Mouse (Mus musculus) MEL-GATA-1-ER (cell line): ENCODE measurements around the gene Cfap65.

Source experiments
- DNase-seq: peaks from one replicate; pipeline ENCODE4 v3.0.0-alpha.2; 2012; ENCODE audit warnings: low read depth; ENCODE audit errors: extremely low read depth

Cfap65 gene

GRCm38 (mm10) chr1:74882828-74883227 lies 52.6 kb downstream of the Cfap65 start:
- no peak for DNase-seq

- no peak for DNase-seq
Observed at GRCm38 (mm10) chr1:74882055-74882734, 53.2 kb downstream of the Cfap65 start.

- peak; percentile 7 for DNase-seq
Observed at GRCm38 (mm10) chr1:74880785-74881360, 54.5 kb downstream of the Cfap65 start.

DNA sequence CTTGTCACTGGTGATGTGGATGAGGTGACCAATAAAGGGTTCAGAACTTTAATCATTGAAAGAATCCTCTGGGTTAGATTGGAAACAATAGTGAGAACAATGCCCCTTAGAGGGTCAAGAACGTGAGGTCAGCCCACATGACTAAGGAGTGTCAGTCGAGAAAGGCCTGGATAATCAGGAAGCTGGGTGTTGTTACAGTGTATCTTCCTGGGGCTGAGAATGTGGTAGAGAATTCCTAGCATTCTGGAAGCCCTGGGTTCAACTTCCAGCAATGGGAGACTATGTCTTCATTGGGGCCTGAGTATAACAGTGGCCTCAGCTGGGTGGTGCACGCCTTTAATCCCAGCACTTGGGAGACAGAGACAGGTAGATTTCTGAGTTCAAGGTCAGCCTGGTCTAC lies 58.2 kb downstream of the Cfap65 start:
- DNase-seq, result no peak

DNA sequence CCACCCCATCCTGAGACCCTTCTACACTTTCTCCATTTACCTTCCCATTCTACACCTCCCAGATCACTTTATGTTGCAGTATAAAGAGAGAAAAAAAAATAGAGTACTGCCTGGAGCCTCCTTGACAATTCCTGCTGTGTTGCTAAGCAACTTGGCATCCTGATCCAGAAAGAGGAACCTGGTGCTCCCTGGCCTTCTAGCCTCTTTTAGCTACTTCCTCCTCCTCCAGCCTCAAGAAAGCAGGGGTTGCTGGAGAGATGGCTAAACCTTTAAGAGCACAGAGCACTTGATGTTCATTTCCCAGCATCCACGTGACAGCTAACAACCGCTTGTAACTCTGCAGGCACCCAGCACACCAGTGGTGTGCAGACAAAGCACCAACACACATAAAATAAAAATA lies 63.2 kb downstream of the Cfap65 start:
- DNase-seq, result peak; percentile 36

GRCm38 (mm10) chr1:74861783-74862182 lies 73.6 kb downstream of the Cfap65 start:
- DNase-seq, result no peak

DNA sequence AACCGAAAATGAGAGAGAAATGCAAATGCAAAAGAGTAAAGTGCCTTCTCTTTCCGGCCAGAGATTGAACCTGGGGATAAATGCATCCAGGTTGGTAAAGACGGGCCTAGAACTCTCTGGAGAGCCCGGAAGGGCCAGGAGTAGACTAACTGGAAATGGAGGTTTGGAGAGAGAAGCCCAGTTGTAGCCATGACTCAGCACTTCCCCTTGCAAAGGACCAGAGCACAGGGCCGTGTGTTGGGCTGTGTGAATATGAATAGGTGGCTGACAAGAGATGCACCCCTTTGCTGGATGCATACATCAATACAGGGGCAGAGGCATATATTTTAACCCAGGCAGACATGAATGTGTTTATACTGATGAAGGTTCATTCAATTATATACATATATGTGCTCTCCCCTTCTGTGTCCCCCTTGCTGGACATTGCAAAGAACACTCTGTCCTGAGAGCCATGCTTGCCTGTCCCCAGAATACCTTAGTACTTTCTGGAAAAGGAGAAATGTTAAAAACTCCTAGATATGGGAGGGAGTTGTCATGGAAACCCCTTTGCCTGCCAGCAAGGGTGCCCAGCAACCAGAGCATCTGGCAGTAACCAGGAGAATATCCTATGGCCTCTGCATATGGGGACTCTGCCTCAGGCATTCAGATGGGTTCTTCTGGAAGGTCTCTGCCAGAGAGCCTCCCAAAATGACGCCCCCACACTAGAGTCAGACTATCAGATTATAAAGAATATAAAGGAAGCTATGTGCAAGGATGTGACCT lies 76.0 kb downstream of the Cfap65 start:
- DNase-seq, result no peak

DNA sequence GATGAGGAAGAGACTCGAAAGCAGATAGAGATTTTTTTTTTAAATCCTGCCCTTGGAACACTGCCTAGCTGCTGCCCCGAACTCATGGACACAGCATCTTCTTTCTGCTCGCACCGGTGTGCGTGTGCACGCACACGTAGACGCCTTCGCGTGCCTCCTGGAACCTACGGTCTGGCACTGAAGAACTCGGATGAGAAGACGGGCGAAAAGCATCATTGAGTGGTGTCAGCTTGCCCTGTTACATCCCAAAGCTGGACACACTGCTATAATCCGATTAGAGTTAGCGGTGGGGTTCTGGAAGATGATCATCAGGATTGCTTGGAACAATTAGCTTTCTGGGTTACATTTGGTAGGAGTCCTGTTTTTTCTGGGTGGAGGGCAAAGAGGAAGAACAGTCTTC lies 76.6 kb downstream of the Cfap65 start:
- no peak for DNase-seq

DNA sequence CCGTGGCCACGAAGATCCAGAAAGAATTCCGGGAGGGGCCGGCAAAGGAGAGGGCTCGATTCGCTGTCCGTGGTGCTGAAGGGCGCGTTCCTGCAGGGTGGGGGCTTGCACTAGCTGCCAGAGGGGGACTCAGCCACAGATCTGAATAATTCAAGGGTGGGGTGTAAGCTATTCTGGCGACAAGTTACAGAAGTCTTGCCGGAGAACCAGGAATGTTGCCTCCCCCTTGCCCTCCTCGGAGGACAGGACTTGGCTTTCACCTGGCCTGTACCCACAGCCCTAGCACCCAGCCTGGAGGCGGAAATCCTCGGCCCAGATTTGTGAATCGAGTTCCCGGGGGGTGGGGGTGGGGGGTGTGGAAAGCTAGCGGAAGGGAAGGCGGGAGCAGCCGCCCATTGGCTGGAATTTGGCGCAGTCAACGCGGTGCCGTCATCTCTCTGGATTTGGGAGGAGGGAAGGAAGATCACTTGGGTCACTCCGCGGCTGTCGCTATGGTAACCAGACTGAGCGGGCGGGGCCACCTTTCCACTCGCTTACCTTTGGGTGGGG lies 77.2 kb downstream of the Cfap65 start:
- no peak for DNase-seq

DNA sequence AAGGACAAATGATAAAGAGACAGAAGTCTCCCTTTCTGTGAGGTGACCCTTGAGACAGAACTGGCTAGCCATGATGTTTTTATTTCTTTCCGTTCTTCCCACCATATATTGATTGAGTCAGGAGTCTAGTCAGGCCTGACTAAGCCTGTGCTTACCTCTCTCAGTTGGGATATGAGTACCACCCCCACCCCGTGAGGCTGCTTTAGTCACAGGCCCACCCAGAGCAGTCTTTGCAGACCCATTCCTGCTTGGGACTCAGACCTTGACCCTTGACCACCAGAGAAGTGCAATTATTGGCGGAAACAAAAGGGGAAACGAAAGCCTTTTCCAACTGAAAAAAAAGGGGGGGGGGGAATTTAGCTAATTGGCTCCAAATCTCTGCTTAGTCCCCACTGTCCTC lies 77.7 kb downstream of the Cfap65 start:
- no peak for DNase-seq

- DNase-seq, result no peak
Observed at GRCm38 (mm10) chr1:74857201-74857600, 78.2 kb downstream of the Cfap65 start.

DNA sequence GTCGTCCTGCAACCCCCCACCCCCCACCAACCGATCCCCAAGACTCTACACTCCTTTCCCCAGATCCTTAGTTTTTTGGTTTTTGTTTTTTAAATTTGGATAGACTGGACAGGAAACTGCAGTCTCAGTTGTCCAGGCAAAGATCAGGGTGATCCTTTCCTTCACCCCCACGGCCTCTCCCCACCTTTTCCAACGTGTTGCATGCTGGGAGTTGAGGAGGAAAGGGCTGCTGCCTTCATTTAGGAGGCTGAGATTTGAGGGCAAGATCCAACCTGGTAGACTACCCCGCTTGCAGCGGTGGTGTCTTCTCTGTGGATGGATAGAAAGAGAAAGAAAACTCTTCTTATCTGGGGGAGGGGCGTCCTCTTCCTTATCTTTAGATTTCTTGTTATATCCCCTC lies 78.6 kb downstream of the Cfap65 start:
- DNase-seq, result no peak

DNA sequence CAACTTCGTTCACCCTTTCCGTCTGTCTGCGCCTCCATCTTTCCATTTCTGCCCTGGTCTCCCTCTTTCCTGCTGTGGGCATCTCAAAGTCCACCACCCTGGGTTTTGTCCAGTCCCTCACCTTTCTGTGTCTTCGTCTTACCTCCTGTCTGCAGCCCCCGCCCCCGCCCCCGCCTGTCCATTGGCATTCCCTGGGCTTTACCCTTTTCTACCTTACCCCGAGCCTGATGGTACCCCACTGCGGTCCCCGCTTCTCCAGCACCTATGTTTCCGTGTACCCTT lies 79.0 kb downstream of the Cfap65 start:
- no peak for DNase-seq

DNA sequence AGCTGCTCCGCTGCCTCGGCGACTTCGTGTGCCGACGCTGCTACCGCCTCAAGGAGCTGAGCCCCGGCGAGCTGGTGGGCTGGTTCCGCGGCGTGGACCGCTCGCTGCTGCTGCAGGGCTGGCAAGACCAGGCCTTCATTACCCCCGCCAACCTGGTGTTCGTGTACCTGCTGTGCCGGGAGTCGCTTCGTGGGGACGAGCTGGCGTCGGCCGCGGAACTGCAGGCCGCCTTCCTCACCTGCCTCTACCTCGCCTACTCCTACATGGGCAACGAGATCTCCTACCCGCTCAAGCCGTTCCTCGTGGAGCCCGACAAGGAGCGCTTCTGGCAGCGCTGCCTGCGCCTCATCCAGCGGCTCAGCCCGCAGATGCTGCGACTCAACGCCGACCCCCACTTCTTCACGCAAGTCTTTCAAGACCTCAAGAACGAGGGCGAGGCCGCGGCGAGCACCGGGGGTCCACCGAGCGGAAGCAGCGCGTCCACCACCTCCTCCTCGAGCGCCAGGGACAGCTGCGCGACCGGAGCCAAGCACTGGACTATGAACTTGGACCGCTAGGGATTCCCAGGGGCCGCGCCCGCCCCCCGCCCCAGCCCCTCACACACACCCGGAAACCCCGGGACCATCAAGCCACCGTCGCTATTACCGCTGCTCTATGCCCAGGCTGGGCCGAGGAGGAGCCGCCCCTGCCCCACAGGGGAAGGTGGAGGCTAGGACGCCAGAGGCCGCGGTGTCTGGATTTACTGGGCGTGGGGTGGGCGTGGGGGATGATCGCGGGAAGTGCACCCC lies 79.6 kb downstream of the Cfap65 start:
- no peak for DNase-seq

DNA sequence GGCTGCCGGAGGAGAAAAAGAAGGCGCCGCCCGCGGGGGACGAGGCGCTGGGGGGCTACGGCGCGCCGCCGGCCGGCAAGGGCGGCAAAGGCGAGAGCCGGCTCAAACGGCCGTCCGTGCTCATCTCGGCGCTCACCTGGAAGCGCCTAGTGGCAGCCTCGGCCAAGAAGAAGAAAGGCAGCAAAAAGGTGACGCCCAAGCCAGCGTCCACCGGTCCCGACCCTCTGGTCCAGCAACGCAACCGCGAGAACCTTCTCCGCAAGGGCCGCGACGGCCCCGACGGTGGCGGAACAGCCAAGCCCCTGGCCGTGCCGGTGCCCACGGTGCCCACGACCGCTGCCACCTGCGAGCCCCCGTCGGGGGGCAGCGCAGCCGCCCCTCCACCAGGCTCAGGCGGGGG lies 80.2 kb downstream of the Cfap65 start:
- no peak for DNase-seq

DNA sequence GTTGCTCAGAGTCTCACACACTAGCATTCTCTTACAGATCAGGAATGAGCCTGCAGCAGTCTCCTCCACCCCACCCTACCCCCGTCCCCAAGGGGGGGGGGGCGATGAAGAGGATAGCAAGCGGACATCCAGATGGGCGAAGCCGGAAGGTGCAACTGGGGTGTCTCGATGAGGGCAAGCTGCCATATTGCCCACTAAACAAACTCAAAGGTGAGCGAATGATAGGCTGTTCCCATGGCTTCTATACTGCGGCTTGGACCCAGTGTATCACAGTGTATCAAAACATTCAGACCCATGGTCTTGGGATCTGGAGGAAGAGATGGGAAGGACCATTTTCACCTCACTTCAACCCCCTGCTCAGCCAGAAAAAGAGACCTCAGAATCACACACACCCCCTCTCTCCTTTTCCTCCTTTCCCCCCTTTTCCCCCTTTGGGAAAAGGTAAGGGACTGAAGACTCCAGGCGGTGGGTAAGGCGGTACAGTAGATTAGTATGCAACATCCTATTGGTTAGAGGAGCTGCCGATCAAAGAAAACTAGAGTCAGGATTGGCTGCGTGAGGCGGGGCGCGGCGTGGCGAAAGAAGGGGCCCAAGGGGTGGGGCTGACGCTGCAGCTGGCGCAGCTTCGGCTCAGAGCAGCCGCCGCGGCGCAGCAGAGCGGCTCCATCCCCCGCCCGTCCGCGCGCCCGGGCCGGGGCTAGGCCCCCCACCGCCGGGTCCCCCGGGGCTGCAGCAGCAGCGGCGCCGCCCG lies 80.9 kb downstream of the Cfap65 start, which contains the start of gene Cdk5r2:
Gene Cdk5r2 (plus strand): TSS at position 629 of the 751 bp plus-strand sequence.
- no peak for DNase-seq
